Mouse (Mus musculus) v-Abl transformed pro-B cells (cell line): ENCODE data around the gene Dtnb.
"Not testable (repeated sequence)": the region's sequence is repeated elsewhere in the genome, so short reads cannot be mapped to it uniquely, and the experiment has no call there.

ENCODE experiments used
- in situ Hi-C, 2 experiments: fragments of 400-800 bp; cut with MboI; formaldehyde crosslinking; loops; one replicate each; pipeline ENCODE4 v1.15.1; 2025; ENCODE audit not compliant: unreplicated experiment in 2 of 2

Gene Dtnb

GRCm38 (mm10) chr12:3571787-3572580, at the start of gene Dtnb:
Gene Dtnb (plus strand): TSS chr12:3572381.
- in situ Hi-C loops: loop anchor here (10.0 to 25.0 kb wide), 2 partner anchors 310 to 1333 kb away; partner anchors contain the start of gene Ubxn2a (in 1 of the 2)

GRCm38 (mm10) chr12:3525536-3525935, 46.6 kb upstream of the Dtnb start:
- in situ Hi-C loops: no loop called here

- in situ Hi-C loops: not testable (repeated sequence)
Observed at GRCm38 (mm10) chr12:3535446-3535845, 36.7 kb upstream of the Dtnb start.

- in situ Hi-C loops: no loop called here
Observed at GRCm38 (mm10) chr12:3537616-3538015, 34.6 kb upstream of the Dtnb start.

GRCm38 (mm10) chr12:3538036-3538435, 34.1 kb upstream of the Dtnb start:
- in situ Hi-C loops: no loop called here

- in situ Hi-C loops: no loop called here
Observed at GRCm38 (mm10) chr12:3539605-3540004, 32.6 kb upstream of the Dtnb start.

GRCm38 (mm10) chr12:3540871-3541270, 31.3 kb upstream of the Dtnb start:
- in situ Hi-C loops: no loop called here

GRCm38 (mm10) chr12:3545451-3545850, 26.7 kb upstream of the Dtnb start:
- in situ Hi-C loops: loop anchor here in 1 of 2 experiments (5.0 kb wide), 1 partner anchor 98 kb away; no protein-coding TSS in a partner anchor

GRCm38 (mm10) chr12:3546121-3546658, 26.0 kb upstream of the Dtnb start:
- in situ Hi-C loops: loop anchor here in 1 of 2 experiments (5.0 kb wide), 1 partner anchor 99 kb away; no protein-coding TSS in a partner anchor

- in situ Hi-C loops: loop anchor here in 1 of 2 experiments (5.0 kb wide), 1 partner anchor 99 kb away; no protein-coding TSS in a partner anchor
Observed at GRCm38 (mm10) chr12:3546781-3547180, 25.4 kb upstream of the Dtnb start.

GRCm38 (mm10) chr12:3547506-3547905, 24.7 kb upstream of the Dtnb start:
- in situ Hi-C loops: loop anchor here in 1 of 2 experiments (5.0 kb wide), 1 partner anchor 100 kb away; no protein-coding TSS in a partner anchor

GRCm38 (mm10) chr12:3547911-3548310, 24.3 kb upstream of the Dtnb start:
- in situ Hi-C loops: loop anchor here in 1 of 2 experiments (5.0 kb wide), 1 partner anchor 101 kb away; no protein-coding TSS in a partner anchor

- in situ Hi-C loops: loop anchor here in 1 of 2 experiments (5.0 kb wide), 1 partner anchor 101 kb away; no protein-coding TSS in a partner anchor
Observed at GRCm38 (mm10) chr12:3548582-3549211, 23.5 kb upstream of the Dtnb start.

- in situ Hi-C loops: loop anchor here in 1 of 2 experiments (25.0 kb wide), 1 partner anchor 288 kb away; no protein-coding TSS in a partner anchor
Observed at GRCm38 (mm10) chr12:3550280-3550679, 21.9 kb upstream of the Dtnb start.

GRCm38 (mm10) chr12:3557414-3558319, 14.5 kb upstream of the Dtnb start:
- in situ Hi-C loops: loop anchor here in 1 of 2 experiments (25.0 kb wide), 1 partner anchor 295 kb away; no protein-coding TSS in a partner anchor

GRCm38 (mm10) chr12:3560596-3560995, 11.6 kb upstream of the Dtnb start:
- in situ Hi-C loops: loop anchor here in 1 of 2 experiments (5.0 to 25.0 kb wide), 2 partner anchors 123 to 298 kb away; no protein-coding TSS in a partner anchor

GRCm38 (mm10) chr12:3561032-3561431, 11.1 kb upstream of the Dtnb start:
- in situ Hi-C loops: loop anchor here in 1 of 2 experiments (5.0 to 25.0 kb wide), 2 partner anchors 124 to 299 kb away; no protein-coding TSS in a partner anchor

GRCm38 (mm10) chr12:3562806-3563205, 9.4 kb upstream of the Dtnb start:
- in situ Hi-C loops: loop anchor here in 1 of 2 experiments (5.0 to 25.0 kb wide), 2 partner anchors 126 to 301 kb away; no protein-coding TSS in a partner anchor

- in situ Hi-C loops: loop anchor here in 1 of 2 experiments (5.0 to 25.0 kb wide), 2 partner anchors 126 to 301 kb away; no protein-coding TSS in a partner anchor
Observed at GRCm38 (mm10) chr12:3563659-3564058, 8.5 kb upstream of the Dtnb start.
